Mouse (Mus musculus) kidney, adult 2 months (tissue): ENCODE results near the gene Cntfr. TPM values are rescaled to one million over a fixed set of nuclear protein-coding genes. Genes with fewer than 3 reads are reported as not detected.

Source experiments
- DNase-seq: peaks from one replicate; pipeline ENCODE4 v3.0.0; 2021
- H3K27ac ChIP-seq: fragments of 200-500 bp; 2 replicates; pipeline ENCODE4 v1.5.1; 2012; ENCODE audit warnings: low read depth, low read length, control low read depth, inconsistent platforms; ENCODE audit not compliant: insufficient read depth
- H3K27me3 ChIP-seq: fragments of 200-500 bp; replicated peaks from 2 replicates; pipeline ENCODE4 v1.6.1; 2012; ENCODE audit warnings: mild to moderate bottlenecking, moderate library complexity, low read length, inconsistent platforms; ENCODE audit not compliant: control insufficient read depth, insufficient read depth
- H3K36me3 ChIP-seq: fragments of 200-500 bp; 2 replicates; pipeline ENCODE4 v1.6.1; 2012; ENCODE audit warnings: mild to moderate bottlenecking, moderate library complexity, low read length, inconsistent platforms; ENCODE audit not compliant: control insufficient read depth, insufficient read depth
- H3K4me1 ChIP-seq: fragments of 200-500 bp; 2 replicates; pipeline ENCODE4 v1.6.1; 2011; ENCODE audit warnings: low read length; ENCODE audit not compliant: control insufficient read depth, insufficient read depth
- H3K4me3 ChIP-seq: fragments of 200-500 bp; 2 replicates; pipeline ENCODE4 v1.5.1; 2011; ENCODE audit warnings: mild to moderate bottlenecking, low read depth, low read length, control low read depth; ENCODE audit not compliant: insufficient read depth
- CTCF ChIP-seq: fragments of 200-500 bp; conservative IDR thresholded peaks from 2 replicates; pipeline ENCODE4 v1.5.1; 2011; ENCODE audit warnings: low read depth, mild to moderate bottlenecking, control low read depth, low read length, moderate library complexity, mixed read lengths; ENCODE audit not compliant: insufficient read depth, insufficient read length
- POLR2A ChIP-seq: fragments of 200-500 bp; IDR thresholded peaks from one replicate; pipeline ENCODE4 v1.6.1; 2011; ENCODE audit warnings: low read depth, low read length, control low read depth
- WGBS: fragments of 180-500 bp; shearing (Covaris S2); methylation state at CpG from one replicate; pipeline ENCODE4 v1.1.7; 2018; 5-methylcytosine and 5-hydroxymethylcytosine counted together
- polyA plus RNA-seq: library from polyadenylated mRNA; depleted of rRNA; stranded (reverse); fragments of >200 nt; gene quantifications from 2 replicates; pipeline ENCODE4 v1.2.3, GENCODE M21; 2012

Cntfr gene
- polyA plus RNA-seq, 1 experiment, result 15.9 TPM

GRCm38 (mm10) chr4:41737602-41738255 lies 40.8 kb upstream of the Cntfr start:
- TF ChIP-seq POLR2A, result no peak
- TF ChIP-seq CTCF, result peak; percentile 96
- 31% methylated on average over 8 of the region's 8 CpGs for WGBS
- Histone ChIP-seq H3K36me3 (no peaks in the 10 kb centered on the region), H3K4me3 (no peak overlapping the region), H3K27ac (no peak overlapping the region), H3K27me3 (no peaks in the 10 kb centered on the region), H3K4me1 (peaks cover 4% of the 10 kb centered on the region; the same call in 1 of the 2 replicates)
- peak; percentile 83 for DNase-seq

DNA sequence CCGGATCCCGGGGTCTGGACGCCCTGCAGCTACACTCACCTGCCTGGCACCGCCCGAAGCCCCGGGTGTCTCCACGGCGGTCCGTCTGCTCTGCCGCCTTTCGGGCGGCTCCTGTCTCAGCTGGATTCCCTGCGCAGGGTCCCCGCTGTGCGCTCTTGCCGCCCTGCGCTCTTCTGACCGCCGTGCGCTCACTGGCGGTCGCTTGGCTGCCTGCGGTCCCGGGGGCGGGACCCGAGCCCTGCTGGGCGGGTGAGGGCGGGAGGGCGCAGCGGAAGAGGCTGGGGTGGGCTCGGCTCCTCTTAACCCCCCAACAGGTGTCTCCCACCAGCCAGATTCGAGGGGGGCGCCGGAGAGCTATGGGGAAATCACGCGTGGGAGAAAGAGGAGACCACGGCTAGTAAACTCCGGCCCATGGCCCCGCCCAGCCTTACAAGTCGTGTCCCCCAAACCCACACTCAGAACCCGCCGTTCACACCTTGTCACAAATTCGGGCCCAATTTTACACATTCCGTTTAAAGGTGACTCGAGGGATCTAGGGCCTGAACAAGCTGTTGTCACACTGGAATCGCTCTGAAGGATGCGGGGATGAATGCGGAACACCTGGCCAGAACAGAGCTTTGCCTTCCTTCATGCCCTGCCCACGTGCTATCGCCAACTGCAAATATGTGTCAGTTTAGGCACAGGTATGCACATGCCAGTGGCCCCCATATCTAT lies 34.3 kb upstream of the Cntfr start, which contains the start of gene Arid3c:
TSS of gene Arid3c (minus strand) at position 91 of the 714 bp plus-strand sequence.
- TF ChIP-seq CTCF, result no peak
- TF ChIP-seq POLR2A, result no peak
- 2% methylated on average over 50 of the region's 50 CpGs for WGBS
- no peaks in the 10 kb centered on the region for H3K36me3 ChIP-seq
- peaks cover 5% of the 10 kb centered on the region for H3K27me3 ChIP-seq
- no peak for DNase-seq
- H3K4me3 ChIP-seq, result 0 out of 2 replicates have a peak within 1 kb of the TSS, but pooled peaks have one; percentile 9
- no peak within 1 kb of the TSS for H3K27ac ChIP-seq
- H3K4me1 ChIP-seq, result no peaks in the 10 kb centered on the region

GRCm38 (mm10) chr4:41726826-41727621 lies 30.1 kb upstream of the Cntfr start:
- peaks cover 5% of the 10 kb centered on the region for H3K27me3 ChIP-seq
- WGBS, result 28% methylated on average over 20 of the region's 20 CpGs
- TF ChIP-seq POLR2A (no peak), CTCF (no peak)

GRCm38 (mm10) chr4:41722918-41723351 lies 26.0 kb upstream of the Cntfr start, which contains the start of gene Dctn3:
TSS of gene Dctn3 (minus strand) at chr4:41723170.
- TF ChIP-seq POLR2A, result peak; percentile 48
- no peak for TF ChIP-seq CTCF

More at GRCm38 (mm10) chr4:41726826-41727621, 30.1 kb upstream of the Cntfr start:
- Histone ChIP-seq H3K4me1 (peaks cover 1% of the 10 kb centered on the region; the same call in 1 of the 2 replicates), H3K27ac (no peak overlapping the region), H3K36me3 (no peaks in the 10 kb centered on the region), H3K4me3 (no peak overlapping the region)
- DNase-seq, result no peak

DNA sequence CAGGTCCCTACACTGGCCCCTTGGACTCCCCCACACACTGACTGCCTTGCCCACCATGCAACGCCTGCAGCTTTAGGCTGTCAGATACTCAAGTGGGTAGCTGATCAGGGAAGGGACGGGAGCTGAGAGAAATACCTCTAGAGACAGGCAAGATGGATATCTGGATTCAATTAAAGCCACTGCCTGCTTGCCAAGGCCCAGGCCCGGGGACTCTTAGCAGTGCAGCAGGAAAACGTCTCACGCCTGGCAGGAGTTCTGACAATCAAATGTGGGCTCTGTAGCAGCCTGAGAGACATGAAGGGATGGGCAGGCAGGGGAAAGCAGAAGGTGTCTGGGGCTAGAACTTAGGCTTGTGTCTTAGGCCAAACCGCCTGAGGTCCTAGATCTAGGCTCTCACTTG lies 19.9 kb upstream of the Cntfr start:
- H3K36me3 ChIP-seq, result no peaks in the 10 kb centered on the region
- H3K27me3 ChIP-seq, result no peaks in the 10 kb centered on the region
- TF ChIP-seq CTCF, result no peak
- TF ChIP-seq POLR2A, result no peak
- H3K4me1 ChIP-seq, result peaks cover 2% of the 10 kb centered on the region; the same call in 1 of the 2 replicates
- no peak for DNase-seq
- no peak overlapping the region for H3K27ac ChIP-seq
- 84% methylated on average over 6 of the region's 6 CpGs for WGBS
- no peak overlapping the region for H3K4me3 ChIP-seq

More at GRCm38 (mm10) chr4:41722918-41723351, 26.0 kb upstream of the Cntfr start, which contains the start of gene Dctn3:
- H3K4me3 ChIP-seq, result peak within 1 kb of the TSS; percentile 97
- no peaks in the 10 kb centered on the region; the same call in 1 of the 2 replicates for H3K27me3 ChIP-seq
- H3K27ac ChIP-seq, result no peak within 1 kb of the TSS
- H3K4me1 ChIP-seq, result peaks cover 3% of the 10 kb centered on the region; the same call in 1 of the 2 replicates
- under 1% methylated on average over 27 of the region's 27 CpGs for WGBS
- peak; percentile 97 for DNase-seq
- H3K36me3 ChIP-seq, result no peaks in the 10 kb centered on the region

- Histone ChIP-seq H3K36me3 (no peaks in the 10 kb centered on the region), H3K4me3 (no peak overlapping the region), H3K27me3 (no peaks in the 10 kb centered on the region), H3K27ac (no peak overlapping the region), H3K4me1 (peaks cover 2% of the 10 kb centered on the region; the same call in 1 of the 2 replicates)
- WGBS, result 84% methylated on average over 5 of the region's 5 CpGs
- TF ChIP-seq POLR2A (no peak), CTCF (peak; percentile 44)
- peak; percentile 63 for DNase-seq
Observed at GRCm38 (mm10) chr4:41715596-41715995, 18.7 kb upstream of the Cntfr start.
